Mouse (Mus musculus): ENCODE data around the gene Klk4. TPM values are rescaled to one million over a fixed set of nuclear protein-coding genes. Genes with fewer than 3 reads are reported as not detected.

Gene Klk4
- total RNA-seq (2021): not detected
- long read RNA-seq, experiment 1: 0 reads
- long read RNA-seq, experiment 2: 0 reads

- no peak for DNase-seq (ENCODE audit: low spot score)
Measured at GRCm38 (mm10) chr7:43880912-43881311, at the start of gene Klk4. Klk4 (plus strand) TSS chr7:43881160.

- no peak for DNase-seq (ENCODE audit: low spot score)
Measured at GRCm38 (mm10) chr7:43841701-43842100, 39.3 kb upstream of the Klk4 start, which contains the start of gene Klk5. Klk5 (plus strand) TSS chr7:43841971.

DNA sequence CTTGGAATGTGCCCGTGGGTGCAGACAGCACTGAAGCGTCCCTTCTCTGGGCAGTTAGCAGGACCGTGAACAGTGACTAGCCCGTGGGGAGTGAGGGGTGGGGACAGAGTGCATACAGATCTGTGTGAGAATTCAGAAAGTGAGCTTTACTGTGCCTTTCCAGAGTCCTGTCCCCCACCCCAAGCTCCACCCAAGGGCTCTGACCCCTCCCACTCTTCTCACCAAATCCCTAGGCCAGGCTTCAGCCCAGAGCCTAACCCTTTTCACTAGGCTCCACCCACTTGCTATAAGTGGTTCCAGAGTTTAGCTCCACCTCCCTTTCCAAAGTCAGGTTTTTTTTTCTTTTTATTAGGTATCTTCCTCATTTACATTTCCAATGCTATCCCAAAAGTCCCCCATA is 37.2 kb upstream of the Klk4 start:
- DNase-seq (ENCODE audit: low spot score): no peak

DNA sequence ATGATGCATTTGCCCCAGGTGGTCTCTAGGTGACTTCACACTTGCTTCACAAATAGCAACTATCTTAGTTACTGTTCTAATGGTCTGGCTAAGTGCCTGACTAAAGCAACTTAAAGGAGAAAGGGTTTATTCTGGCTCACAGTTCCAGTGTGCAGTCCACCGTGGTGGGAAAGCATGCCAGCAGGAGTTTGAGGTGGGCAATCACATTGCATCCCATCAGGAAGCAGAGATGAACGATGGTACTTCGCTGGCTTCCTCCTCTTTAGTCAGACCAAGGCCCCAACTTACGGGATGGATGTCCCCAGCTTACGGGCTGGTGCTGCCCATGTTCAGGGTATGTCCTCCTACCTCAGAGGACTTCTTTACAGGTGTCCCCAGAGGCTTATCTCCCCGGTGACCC is 29.3 kb upstream of the Klk4 start:
- no peak for DNase-seq (ENCODE audit: low spot score)

- DNase-seq (ENCODE audit: low spot score): no peak
Measured at GRCm38 (mm10) chr7:43854642-43855380, 26.1 kb upstream of the Klk4 start.

GRCm38 (mm10) chr7:43855709-43856108 is 25.3 kb upstream of the Klk4 start:
- no peak for DNase-seq (ENCODE audit: low spot score)

DNA sequence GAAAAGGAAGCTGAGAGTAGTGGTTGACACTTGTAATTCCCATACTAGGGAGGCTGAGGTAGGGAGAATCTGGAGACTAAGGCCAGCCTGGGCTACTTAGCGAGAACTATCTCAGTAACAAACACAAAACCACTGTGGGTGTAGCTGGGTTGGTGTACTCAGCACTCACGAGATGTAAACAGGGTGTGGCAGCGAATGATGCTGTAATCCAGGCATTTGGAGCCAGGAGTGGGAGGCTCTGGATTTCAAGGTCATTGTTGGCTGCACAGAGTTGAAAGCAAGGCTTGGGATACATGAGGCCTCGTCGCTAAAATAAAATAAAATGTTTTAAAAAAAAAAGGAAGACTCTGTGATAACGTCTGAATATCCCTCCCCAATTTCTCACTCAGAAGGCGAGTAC is 24.7 kb upstream of the Klk4 start:
- DNase-seq (ENCODE audit: low spot score): no peak

GRCm38 (mm10) chr7:43857501-43857900 is 23.5 kb upstream of the Klk4 start:
- no peak for DNase-seq (ENCODE audit: low spot score)

- DNase-seq (ENCODE audit: low spot score): no peak
Measured at GRCm38 (mm10) chr7:43860411-43860810, 20.5 kb upstream of the Klk4 start.

GRCm38 (mm10) chr7:43873237-43873636 is 7.7 kb upstream of the Klk4 start:
- peak; percentile 12 for DNase-seq (ENCODE audit: low spot score)

DNA sequence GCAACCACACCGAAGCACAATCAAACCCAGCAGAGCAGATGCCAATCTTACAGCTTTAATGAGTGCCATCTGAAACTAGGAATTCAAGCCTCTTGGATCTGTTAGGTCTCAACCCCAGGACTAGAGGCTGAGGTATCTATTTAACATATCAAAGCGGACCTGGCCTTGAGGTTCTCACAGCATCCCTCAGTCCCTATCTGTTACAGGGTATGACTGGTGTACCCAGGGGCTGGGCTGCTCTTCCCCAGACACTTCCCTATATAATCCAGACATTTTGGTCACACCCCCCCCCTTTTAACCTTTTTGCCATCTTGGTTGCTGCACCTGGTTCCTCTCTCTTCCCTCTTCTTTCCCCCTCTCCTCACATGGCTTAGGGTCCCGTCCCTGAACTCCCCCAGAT is 7.3 kb upstream of the Klk4 start:
- DNase-seq (ENCODE audit: low spot score): no peak

DNA sequence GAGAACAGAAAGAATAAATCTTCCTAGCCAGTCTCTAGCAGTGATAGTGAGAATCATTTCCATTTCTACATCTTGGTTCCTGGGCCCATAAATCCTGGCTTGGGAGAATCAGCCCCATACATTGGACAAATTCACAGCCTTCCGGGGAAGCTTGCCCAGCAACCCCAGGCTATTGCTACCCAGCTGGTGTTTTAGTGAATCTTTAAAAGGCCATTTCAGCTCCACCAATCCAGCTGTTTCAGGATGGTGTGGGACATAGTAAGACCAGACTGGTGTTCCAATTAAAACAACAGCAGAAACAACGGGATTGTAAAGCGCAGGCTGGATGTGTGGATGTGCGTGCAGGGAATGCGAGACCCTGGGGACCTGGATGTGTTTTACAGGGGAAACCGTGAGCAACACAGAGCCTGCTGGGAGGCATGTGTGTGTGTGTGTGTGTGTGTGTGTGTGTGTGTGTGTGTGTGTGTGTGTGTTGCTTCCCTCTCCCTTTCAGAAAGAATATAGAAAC is 6.0 kb upstream of the Klk4 start:
- no peak for DNase-seq (ENCODE audit: low spot score)

DNA sequence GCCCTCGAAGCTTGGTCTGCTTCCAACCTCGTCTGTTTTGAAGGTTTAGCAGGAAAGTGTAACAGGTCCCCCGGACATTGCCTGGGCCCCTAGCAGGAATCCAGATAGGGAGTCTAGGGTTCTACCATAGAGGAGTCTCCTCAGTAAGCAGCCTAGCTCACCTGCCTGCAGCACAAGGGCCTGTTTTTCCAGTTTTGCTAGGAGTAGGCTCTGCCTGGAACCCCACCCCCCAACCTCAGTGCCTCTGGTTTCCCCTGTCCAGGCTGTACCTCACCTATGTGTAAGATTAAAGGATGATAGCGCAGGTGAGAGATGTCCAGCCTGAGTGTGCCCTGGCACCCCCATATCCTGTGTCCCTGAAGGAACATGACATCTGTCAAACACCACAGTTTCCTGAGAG is 4.5 kb upstream of the Klk4 start:
- DNase-seq (ENCODE audit: low spot score): no peak

GRCm38 (mm10) chr7:43878281-43878680 is 2.7 kb upstream of the Klk4 start:
- no peak for DNase-seq (ENCODE audit: low spot score)

- DNase-seq (ENCODE audit: low spot score): peak; percentile 29
Measured at GRCm38 (mm10) chr7:43882346-43882745, 1.4 kb downstream of the Klk4 start.

DNA sequence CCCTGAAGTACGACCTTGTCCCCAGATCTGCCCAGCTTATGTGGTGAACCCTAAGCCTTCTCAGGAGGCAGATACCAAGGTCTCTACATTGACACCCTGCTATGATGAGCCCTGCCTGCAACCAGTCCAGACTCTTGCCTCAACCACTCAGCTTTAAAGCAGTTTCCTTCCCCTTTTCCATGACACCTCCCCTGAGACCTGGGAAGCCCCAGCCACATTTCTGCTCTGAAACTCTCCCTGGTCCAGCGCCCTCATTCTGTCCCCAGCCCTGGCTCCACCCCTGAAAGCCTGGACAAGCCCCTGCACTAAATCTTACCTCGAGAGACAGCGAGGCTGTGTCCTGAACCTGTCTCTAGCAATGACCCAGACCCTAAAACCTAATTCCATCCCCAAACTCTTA is 1.9 kb downstream of the Klk4 start:
- DNase-seq (ENCODE audit: low spot score): no peak

GRCm38 (mm10) chr7:43883547-43883946 is 2.6 kb downstream of the Klk4 start:
- DNase-seq (ENCODE audit: low spot score): peak; percentile 26

- DNase-seq (ENCODE audit: low spot score): no peak
Measured at GRCm38 (mm10) chr7:43891365-43891764, 10.4 kb downstream of the Klk4 start.

DNA sequence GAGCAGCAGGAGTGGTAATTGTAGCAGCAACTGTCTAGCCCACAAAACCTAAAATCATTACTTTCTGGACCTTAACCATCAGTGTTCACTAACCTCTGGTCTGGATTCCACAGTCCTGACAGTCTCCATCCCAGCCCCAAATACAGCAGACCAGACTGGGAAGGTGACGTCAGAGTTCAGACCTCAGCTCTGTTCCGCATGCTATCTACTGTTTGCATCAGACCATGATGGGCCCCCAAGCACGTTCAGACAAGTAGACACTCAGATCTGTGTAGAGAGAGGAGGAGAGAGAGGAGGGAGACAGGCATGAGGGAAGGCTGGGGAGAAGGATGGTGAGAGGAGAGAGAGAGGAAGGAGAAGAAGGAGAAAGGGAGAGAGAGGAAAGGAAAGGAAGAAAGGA is 10.8 kb downstream of the Klk4 start:
- no peak for DNase-seq (ENCODE audit: low spot score)

DNA sequence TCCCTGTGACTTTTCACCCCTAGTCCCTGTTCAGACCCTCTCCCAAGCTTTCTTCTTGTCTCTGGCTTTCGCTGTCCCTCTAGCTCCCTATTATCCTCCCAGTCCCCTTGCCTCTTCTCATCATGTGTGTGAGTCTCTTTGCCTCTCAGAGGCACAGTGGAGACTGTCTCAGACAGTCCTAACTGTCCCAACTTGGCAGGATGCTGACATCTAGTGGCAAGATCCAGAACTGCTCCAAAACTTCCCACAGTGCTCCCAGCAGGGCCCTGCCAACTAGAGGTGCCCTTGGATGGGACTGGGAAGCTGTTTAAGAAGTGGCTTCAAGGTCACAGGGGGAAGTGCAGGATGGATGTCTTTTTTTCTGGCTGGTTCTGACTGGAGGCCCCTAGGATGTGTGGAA is 13.9 kb downstream of the Klk4 start:
- peak; percentile 81 for DNase-seq (ENCODE audit: low spot score)

- DNase-seq (ENCODE audit: low spot score): no peak
Measured at GRCm38 (mm10) chr7:43914821-43915220, 33.9 kb downstream of the Klk4 start.

- DNase-seq (ENCODE audit: low spot score): no peak
Measured at GRCm38 (mm10) chr7:43918426-43918825, 37.5 kb downstream of the Klk4 start.

DNA sequence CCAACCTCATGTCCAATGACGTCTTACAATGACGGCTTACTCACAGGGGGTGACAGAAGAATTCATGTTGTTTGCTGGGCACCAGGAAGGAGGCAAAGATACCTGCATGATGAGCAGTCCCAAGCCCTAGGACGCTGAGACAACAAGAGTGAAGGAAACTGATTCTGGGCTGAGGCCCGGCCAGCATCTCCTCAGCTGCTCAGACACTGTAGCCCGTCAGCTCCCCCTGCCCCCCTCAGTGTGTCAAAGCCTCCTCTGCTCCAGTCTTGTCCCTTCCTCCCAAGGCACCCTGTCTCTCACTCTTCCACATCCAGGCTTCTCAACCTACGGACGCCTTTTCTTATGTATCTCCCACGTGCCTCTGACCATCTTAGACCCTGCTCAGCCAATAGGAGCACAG is 37.9 kb downstream of the Klk4 start:
- DNase-seq (ENCODE audit: low spot score): no peak

Data from gastrocnemius, adult 18-20 months (tissue).